Mouse (Mus musculus) fat pad, adult 2 months (tissue): ENCODE data around the gene Anp32a.

Experiments used
- DNase-seq: peaks from one replicate; pipeline ENCODE4 v3.0.0-alpha.2; 2011; ENCODE audit warnings: low read depth, low spot score; ENCODE audit errors: extremely low read depth

Gene Anp32a

GRCm38 (mm10) chr9:62401589-62401988 is 60.5 kb downstream of the Anp32a start:
- no peak for DNase-seq

GRCm38 (mm10) chr9:62406423-62407013 is 65.4 kb downstream of the Anp32a start:
- DNase-seq = no peak

DNA sequence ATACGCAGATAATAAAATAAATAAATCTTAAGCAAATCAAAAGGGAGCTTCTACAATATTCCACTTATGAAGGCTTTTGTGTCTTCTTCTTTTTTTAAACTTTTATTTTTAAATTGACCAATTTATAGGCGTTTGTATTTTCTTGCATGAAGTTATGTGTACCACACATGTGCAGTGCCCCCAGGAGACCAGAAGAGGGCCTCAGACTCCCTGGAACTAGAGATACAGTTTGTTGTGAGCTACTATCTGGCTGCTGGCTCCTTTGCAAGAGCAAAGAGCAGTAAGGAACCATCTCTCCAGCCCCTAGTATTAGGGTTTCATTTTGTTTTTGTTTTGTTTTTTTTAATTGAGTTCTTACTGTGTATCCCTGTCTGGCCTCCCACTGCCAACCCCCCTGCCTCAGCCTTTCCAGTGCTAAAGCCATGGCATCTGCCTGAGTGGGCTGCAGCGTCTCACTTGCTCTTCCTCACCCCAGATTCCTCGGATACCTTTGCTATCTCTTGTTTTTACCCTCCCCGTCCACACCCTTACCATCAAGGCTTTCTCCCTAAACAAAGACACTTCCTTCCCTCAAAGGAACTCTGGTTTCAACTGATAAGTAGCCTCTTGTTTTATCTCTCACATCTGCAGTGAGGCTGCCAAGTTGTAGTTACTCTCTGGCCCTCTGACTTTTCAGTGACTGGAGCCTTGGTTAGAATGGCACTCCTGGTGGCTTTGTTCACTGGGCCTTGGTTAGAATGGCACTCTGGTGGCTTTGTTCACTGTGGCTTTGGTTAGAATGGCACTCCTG is 66.5 kb downstream of the Anp32a start:
- DNase-seq = no peak

- no peak for DNase-seq
These were observed 77.6 kb downstream of the Anp32a start for GRCm38 (mm10) chr9:62418742-62419141.

DNA sequence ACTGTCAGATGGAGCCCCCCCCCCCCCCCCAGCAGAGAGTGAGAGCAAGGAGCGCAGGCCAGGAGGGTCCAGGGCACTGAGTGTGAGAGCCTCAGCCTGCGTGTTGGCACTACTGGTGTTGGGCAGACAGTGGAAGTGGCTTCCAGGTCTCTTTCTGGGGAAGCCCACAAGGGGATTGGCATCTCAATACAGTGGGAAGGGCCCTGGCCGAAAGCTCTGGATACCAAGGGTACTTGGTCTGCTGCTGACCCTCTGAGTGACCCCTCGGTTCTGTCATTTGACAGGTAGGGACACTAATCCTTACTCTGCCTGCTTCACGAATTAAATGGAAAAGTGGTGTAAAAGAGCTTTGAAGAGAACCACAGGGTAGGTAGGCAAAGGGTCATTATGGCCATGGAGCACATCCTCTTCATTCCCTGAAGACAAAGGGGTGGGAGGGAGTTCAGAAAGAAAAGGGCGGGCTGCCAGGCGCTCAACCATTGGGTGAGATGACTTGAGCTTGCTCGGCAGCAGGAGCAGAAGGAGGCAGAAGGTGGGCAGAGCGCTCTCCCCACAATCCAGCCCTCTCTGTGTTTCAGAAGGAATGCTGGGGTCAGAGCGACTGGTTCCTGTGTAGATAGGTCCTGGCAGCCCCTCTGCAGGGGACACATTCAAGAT is 79.3 kb downstream of the Anp32a start:
- peak; percentile 7 for DNase-seq

DNA sequence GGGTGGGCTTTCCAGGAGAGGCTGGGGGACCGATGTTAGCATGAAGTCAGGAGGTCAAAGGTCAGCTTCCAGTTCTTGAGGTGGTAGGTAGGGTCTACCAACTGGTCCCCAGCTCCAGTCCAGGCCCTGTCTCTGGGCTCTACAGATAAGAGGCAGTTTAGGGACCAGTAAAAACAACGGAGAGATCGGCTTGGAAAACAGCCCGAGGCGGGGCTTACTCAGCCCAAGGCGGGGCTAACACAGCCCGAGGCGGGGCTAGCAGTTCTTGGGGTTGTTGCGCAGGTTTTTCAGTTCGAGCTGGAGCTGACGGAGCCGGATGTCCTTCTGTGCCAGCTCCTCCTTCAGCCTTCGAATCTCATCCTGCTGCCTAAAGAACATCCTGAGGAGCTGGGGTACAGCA is 79.9 kb downstream of the Anp32a start:
- DNase-seq = peak; percentile 3

GRCm38 (mm10) chr9:62421911-62422310 is 80.8 kb downstream of the Anp32a start:
- DNase-seq = no peak

DNA sequence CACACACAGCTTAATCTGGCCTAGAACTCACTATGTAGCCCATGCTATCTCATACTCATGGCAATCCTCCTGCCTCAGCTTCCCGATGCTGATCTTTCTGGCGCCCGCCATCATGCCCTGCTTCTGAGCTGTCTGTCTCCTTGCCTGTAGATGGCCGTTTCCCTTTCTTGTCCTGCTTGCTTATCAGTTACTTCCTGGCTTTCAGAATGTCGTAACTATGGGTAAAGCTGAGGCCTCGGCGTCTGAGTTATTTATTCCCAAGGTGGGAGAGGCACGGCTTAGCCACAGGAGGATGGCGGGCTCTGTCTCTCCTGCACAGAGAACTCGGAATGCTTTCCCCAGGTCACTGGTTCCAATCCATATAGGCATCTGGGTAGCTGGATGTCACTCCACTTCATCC is 81.8 kb downstream of the Anp32a start:
- no peak for DNase-seq

DNA sequence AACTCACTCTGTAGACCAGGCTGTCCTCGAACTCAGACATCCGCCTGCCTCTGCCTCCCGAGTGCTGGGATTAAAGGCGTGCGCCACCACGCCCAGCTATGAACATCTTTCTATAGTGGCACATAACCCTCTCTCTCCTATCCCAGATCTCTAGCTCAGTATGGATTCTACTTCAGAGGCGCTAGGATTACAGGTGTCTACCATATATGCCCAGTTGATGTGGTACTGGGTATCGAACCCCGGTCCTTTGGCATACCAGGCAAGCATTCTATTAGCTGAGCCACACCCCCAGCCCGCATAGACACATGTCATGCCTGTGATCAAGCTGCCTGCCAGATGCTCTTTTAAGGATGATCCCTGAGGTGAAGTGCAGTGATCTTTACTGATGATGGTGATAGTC is 82.8 kb downstream of the Anp32a start:
- no peak for DNase-seq

DNA sequence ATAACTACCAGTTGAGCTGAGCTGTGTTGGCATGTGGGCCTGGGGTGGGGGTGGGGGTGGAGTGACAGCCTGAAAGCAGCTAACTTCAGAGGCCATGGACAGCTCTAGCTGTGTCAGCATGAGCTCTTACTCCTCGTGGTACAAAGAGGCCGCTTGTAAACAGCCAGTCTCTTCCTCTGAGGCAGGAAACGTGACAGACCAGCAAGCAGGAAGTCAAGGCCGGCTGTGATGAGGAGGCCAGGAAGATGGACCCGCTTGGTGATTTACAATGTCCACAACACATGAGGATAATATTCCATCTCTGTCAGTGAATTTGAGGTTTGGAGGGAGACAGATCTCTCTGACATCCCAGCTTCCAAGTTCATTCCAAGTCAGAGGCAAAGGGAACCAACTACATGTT is 84.2 kb downstream of the Anp32a start:
- no peak for DNase-seq

DNA sequence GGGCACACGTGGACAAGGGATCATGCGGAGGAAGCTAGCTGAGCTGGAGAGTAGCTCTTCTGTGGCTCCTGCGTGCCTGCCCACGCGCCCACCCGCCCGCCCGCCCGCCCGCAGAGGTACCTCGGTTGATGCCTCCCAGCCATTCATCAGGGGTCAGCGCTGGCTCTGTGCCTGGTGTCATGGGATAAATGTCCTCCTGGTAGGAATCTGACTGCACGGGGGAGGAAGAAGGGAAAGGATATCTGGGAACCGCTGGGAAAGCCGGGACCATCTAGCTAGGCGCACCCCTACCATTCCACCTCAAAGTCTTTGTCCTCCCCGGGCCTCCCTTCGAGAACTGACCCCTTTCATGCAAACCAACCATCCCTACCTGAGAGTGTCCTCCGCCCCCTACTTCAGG is 84.9 kb downstream of the Anp32a start:
- DNase-seq = no peak

GRCm38 (mm10) chr9:62426531-62426930 is 85.4 kb downstream of the Anp32a start:
- no peak for DNase-seq

GRCm38 (mm10) chr9:62427010-62427409 is 85.9 kb downstream of the Anp32a start:
- no peak for DNase-seq
